Comparison of ENCODE assay signal across 30 mouse cellular contexts in the genomic region with DNA sequence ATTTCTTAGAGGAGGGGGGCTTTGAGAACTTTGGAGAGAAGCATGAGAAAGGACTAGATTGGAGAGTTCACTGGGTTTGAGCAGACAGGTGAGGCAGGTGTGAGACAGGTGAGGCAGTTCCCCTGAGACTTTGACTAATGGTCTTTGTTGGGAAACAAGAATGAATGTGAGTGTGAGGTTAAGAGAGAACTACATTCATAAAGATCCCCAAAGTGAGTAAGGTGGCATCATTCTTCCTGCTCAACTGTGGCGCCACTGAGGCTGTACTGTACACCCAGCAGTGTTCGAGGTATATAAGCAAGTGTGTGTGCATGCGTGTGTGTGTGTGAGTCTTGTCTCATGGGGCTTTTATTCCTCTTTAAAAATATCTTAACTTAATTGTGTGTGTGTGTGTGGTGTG. TPM values are rescaled to one million over a fixed set of nuclear protein-coding genes. Genes with fewer than 3 reads are reported as not detected.
"Had no signal": no experiment of that assay in that cellular context is flagged by ENCODE, and none has a peak within 500 bp of the region (broad histone marks: within the 10 kb centered on the region; RNA-seq: fewer than 3 reads in every experiment).

No protein-coding gene starts in this region.

- ATAC-seq: forebrain, embryonic 13.5 days; forebrain, embryonic 14.5 days; forebrain, embryonic 15.5 days; forebrain, embryonic 16.5 days; forebrain, postnatal 0 days had no signal

- H3K27ac ChIP-seq: embryonic facial prominence, embryonic 12.5 days; embryonic facial prominence, embryonic 13.5 days; forebrain, embryonic 10.5 days; forebrain, embryonic 12.5 days; forebrain, embryonic 13.5 days; forebrain, embryonic 15.5 days; gastrocnemius, adult 2 months; heart, adult 2 months; heart, embryonic 10.5 days had no signal

- H3K4me1 ChIP-seq: embryonic facial prominence, embryonic 12.5 days; embryonic facial prominence, embryonic 13.5 days; forebrain, embryonic 10.5 days; forebrain, embryonic 12.5 days; forebrain, embryonic 13.5 days; heart, embryonic 10.5 days had no signal

- DNase-seq: cerebellum, adult 8-10 months; cerebellum, adult 9-10 months; cerebellum, adult 9-11 months; cerebellum, postnatal 10 days; cerebellum, postnatal 14 days; cerebellum, postnatal 25 days; cerebellum, postnatal 36 days; embryo, embryonic 11 days; forebrain, postnatal 0 days; gastrocnemius, adult 2 months; gastrocnemius, postnatal 10 days; gastrocnemius, postnatal 14 days; gastrocnemius, postnatal 25 days; gastrocnemius, postnatal 36 days; heart, adult 11 months; heart, adult 18-20 months; heart, adult 2 months had no signal

- H3K9me3 ChIP-seq: embryonic facial prominence, embryonic 12.5 days; embryonic facial prominence, embryonic 13.5 days; forebrain, embryonic 10.5 days; forebrain, embryonic 12.5 days; forebrain, embryonic 13.5 days; forebrain, embryonic 15.5 days; heart, embryonic 10.5 days had no signal

- H3K4me2 ChIP-seq: embryonic facial prominence, embryonic 12.5 days; embryonic facial prominence, embryonic 13.5 days; forebrain, embryonic 12.5 days; forebrain, embryonic 13.5 days; forebrain, embryonic 15.5 days; heart, embryonic 11.5 days had no signal

- H3K4me3 ChIP-seq: embryonic facial prominence, embryonic 12.5 days; embryonic facial prominence, embryonic 13.5 days; erythroblast, embryonic 14.5 days; forebrain, embryonic 10.5 days; forebrain, embryonic 12.5 days; forebrain, embryonic 13.5 days; forebrain, embryonic 15.5 days; gastrocnemius, adult 2 months; heart, adult 2 months; heart, embryonic 10.5 days had no signal

- H3K9ac ChIP-seq: embryonic facial prominence, embryonic 12.5 days; embryonic facial prominence, embryonic 13.5 days; forebrain, embryonic 12.5 days; forebrain, embryonic 13.5 days; forebrain, embryonic 15.5 days; forebrain, postnatal 0 days had no signal

- H3K36me3 ChIP-seq: embryonic facial prominence, embryonic 12.5 days; embryonic facial prominence, embryonic 13.5 days; forebrain, embryonic 10.5 days; forebrain, embryonic 12.5 days; forebrain, embryonic 15.5 days; heart, embryonic 10.5 days had no signal

- H3K27me3 ChIP-seq: embryonic facial prominence, embryonic 12.5 days; forebrain, embryonic 12.5 days; forebrain, embryonic 13.5 days; forebrain, embryonic 15.5 days had no signal

RNA-seq across cellular contexts. Expression of a gene that starts 6.4 kb away (rescaled TPM):
- total RNA-seq: common myeloid progenitor, adult 5-6 weeks; granulocyte monocyte progenitor cell, adult 5-6 weeks had no signal
- polyA plus RNA-seq: erythroblast, embryonic 14.5 days had no signal
